Mouse (Mus musculus): ENCODE data around the gene Xpo6. TPM values are rescaled to one million over a fixed set of nuclear protein-coding genes. Genes with fewer than 3 reads are reported as not detected.

Gene Xpo6
- total and polyA plus RNA-seq, 2 experiments = 15.0 to 79.2 TPM

DNA sequence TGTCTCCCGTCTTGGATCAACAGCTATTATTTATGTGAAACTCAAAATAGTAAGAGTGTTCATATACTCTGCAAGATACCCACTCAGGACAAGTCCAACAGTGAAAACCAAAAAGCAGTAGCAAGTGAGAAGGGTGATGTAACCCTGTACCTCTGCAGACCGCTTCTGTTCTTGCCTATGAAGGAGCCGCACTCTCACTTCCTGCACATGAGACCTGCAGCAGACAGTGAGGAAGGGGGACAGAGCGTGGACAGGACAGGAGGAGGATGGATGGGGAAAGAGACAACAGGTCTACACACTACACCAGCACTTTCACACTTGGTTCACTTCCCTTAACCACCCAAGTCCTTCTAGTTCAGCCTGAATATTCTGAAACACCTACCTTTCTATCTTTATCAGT, 48.0 kb downstream of the Xpo6 start:
- Histone ChIP-seq H3K79me2 (ENCODE audit: control insufficient read depth, insufficient read depth, low read length) (no peaks in the 10 kb centered on the region), H3K4me1 (ENCODE audit: control insufficient read depth, insufficient read depth, low read length) (0 out of 2 replicates have a peak, but pooled peaks cover 2% of the 10 kb centered on the region), H3K4me3 (ENCODE audit: insufficient read depth, low read depth, low read length) (no peak overlapping the region), H3K9ac (ENCODE audit: low read depth, low read length) (no peak overlapping the region), H3K36me3 (ENCODE audit: control insufficient read depth, insufficient read depth, low read length) (peaks cover 30% of the 10 kb centered on the region), H3K27ac (replicated peaks; ENCODE audit: insufficient read depth, low read depth, low read length) (no peak overlapping the region), H3K27me3 (ENCODE audit: control insufficient read depth, insufficient read depth, low read length) (no peaks in the 10 kb centered on the region)
- no peak for TF ChIP-seq CTCF (IDR thresholded peaks at IDR 0.05; ENCODE audit: low read depth, low read length)
- DNase-seq (ENCODE audit: extremely low read depth, low read depth, low spot score) = no peak
- 95% methylated on average over 4 of the region's 4 CpGs for WGBS

- Histone ChIP-seq H3K4me1 (ENCODE audit: control insufficient read depth, insufficient read depth, low read length) (no peaks in the 10 kb centered on the region), H3K9ac (ENCODE audit: low read depth, low read length) (no peak overlapping the region), H3K4me3 (ENCODE audit: insufficient read depth, low read depth, low read length) (no peak overlapping the region), H3K36me3 (ENCODE audit: control insufficient read depth, insufficient read depth, low read length) (peaks cover 59% of the 10 kb centered on the region), H3K27ac (replicated peaks; ENCODE audit: insufficient read depth, low read depth, low read length) (no peak overlapping the region), H3K27me3 (ENCODE audit: control insufficient read depth, insufficient read depth, low read length) (no peaks in the 10 kb centered on the region), H3K79me2 (ENCODE audit: control insufficient read depth, insufficient read depth, low read length) (no peaks in the 10 kb centered on the region)
- no peak for DNase-seq (ENCODE audit: extremely low read depth, low read depth, low spot score)
- WGBS = 75% methylated on average over 1 of the region's 1 CpGs
- no peak for TF ChIP-seq POLR2A (IDR thresholded peaks at IDR 0.05; ENCODE audit: extremely low read depth, insufficient read depth, low read length)
- TF ChIP-seq CTCF (IDR thresholded peaks at IDR 0.05; ENCODE audit: low read depth, low read length) = no peak
These were observed 54.1 kb downstream of the Xpo6 start for GRCm38 (mm10) chr7:126146156-126146555.

DNA sequence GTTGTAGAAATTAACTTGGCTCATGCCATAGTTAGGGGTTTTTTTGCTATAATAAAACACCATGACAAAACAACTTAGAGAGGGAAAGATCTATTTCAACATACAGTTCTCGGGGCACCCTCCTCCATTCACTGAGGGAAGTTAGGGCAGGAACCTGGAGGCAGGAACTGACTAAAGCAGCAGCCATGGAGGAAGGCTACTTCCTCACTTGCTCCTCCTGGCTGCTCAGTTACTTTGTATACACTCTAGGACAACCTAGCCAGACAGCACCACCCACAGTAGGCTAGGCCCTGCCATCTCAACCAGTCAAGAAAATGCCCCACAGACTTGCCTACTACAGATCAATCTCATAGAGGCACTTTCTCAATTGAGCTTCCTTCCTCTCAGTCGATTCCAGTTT, 55.9 kb downstream of the Xpo6 start:
- Histone ChIP-seq H3K9ac (ENCODE audit: low read depth, low read length) (no peak overlapping the region), H3K79me2 (ENCODE audit: control insufficient read depth, insufficient read depth, low read length) (no peaks in the 10 kb centered on the region), H3K4me1 (ENCODE audit: control insufficient read depth, insufficient read depth, low read length) (no peaks in the 10 kb centered on the region), H3K4me3 (ENCODE audit: insufficient read depth, low read depth, low read length) (no peak overlapping the region), H3K27ac (replicated peaks; ENCODE audit: insufficient read depth, low read depth, low read length) (no peak overlapping the region), H3K27me3 (ENCODE audit: control insufficient read depth, insufficient read depth, low read length) (no peaks in the 10 kb centered on the region), H3K36me3 (ENCODE audit: control insufficient read depth, insufficient read depth, low read length) (peaks cover 56% of the 10 kb centered on the region)
- DNase-seq (ENCODE audit: extremely low read depth, low read depth, low spot score) = peak; percentile 18
- TF ChIP-seq CTCF (IDR thresholded peaks at IDR 0.05; ENCODE audit: low read depth, low read length) (no peak), POLR2A (IDR thresholded peaks at IDR 0.05; ENCODE audit: extremely low read depth, insufficient read depth, low read length) (no peak)
- WGBS = 84% methylated on average over 2 of the region's 2 CpGs

DNA sequence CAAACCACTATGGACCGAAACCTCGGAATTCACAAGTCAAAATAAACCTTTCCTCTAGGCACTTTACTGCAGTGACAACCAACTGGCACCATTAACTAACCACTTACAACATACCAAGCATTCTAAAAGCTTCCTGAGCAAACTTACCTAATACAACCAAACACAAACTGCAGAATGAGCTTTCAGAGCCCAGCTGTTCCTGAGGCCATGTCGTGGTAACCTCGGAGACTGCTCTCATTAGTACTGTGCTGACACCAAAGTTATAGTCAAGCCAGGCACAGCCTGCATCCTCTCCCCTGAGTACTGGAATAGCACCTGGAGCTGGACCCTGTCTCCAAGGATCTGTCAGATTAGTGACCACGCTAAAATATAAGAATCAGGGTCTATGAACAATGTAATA, 62.5 kb downstream of the Xpo6 start:
- Histone ChIP-seq H3K27ac (replicated peaks; ENCODE audit: insufficient read depth, low read depth, low read length) (no peak overlapping the region), H3K4me1 (ENCODE audit: control insufficient read depth, insufficient read depth, low read length) (no peaks in the 10 kb centered on the region), H3K27me3 (ENCODE audit: control insufficient read depth, insufficient read depth, low read length) (no peaks in the 10 kb centered on the region), H3K4me3 (ENCODE audit: insufficient read depth, low read depth, low read length) (no peak overlapping the region), H3K9ac (ENCODE audit: low read depth, low read length) (no peak overlapping the region), H3K79me2 (ENCODE audit: control insufficient read depth, insufficient read depth, low read length) (no peaks in the 10 kb centered on the region), H3K36me3 (ENCODE audit: control insufficient read depth, insufficient read depth, low read length) (peaks cover 42% of the 10 kb centered on the region)
- TF ChIP-seq CTCF (IDR thresholded peaks at IDR 0.05; ENCODE audit: low read depth, low read length) (no peak), POLR2A (IDR thresholded peaks at IDR 0.05; ENCODE audit: extremely low read depth, insufficient read depth, low read length) (no peak)
- 92% methylated on average over 5 of the region's 5 CpGs for WGBS
- DNase-seq (ENCODE audit: extremely low read depth, low read depth, low spot score) = no peak

DNA sequence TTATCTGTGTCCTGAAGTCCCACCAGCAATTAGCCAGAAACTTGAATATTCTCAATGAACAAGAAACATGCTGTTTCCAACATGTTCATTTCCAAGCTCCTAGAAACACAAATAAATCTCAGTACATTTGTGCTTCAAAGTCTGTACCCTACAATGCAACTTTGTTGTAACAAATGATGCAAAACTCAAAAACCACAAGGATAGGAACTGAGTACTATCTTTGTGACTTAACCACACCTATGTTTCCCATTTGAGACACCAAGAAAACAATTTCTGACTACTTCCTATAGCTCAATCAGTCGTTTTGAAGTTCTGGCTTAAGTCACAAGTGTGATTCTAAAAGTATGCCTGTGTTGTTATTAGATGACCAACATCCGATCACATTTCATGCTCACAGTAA, 64.9 kb downstream of the Xpo6 start:
- Histone ChIP-seq H3K9ac (ENCODE audit: low read depth, low read length) (no peak overlapping the region), H3K4me3 (ENCODE audit: insufficient read depth, low read depth, low read length) (no peak overlapping the region), H3K27me3 (ENCODE audit: control insufficient read depth, insufficient read depth, low read length) (no peaks in the 10 kb centered on the region), H3K4me1 (ENCODE audit: control insufficient read depth, insufficient read depth, low read length) (no peaks in the 10 kb centered on the region), H3K27ac (replicated peaks; ENCODE audit: insufficient read depth, low read depth, low read length) (no peak overlapping the region), H3K79me2 (ENCODE audit: control insufficient read depth, insufficient read depth, low read length) (no peaks in the 10 kb centered on the region), H3K36me3 (ENCODE audit: control insufficient read depth, insufficient read depth, low read length) (peaks cover 33% of the 10 kb centered on the region)
- 91% methylated on average over 2 of the region's 2 CpGs for WGBS
- TF ChIP-seq CTCF (IDR thresholded peaks at IDR 0.05; ENCODE audit: low read depth, low read length) = no peak
- no peak for TF ChIP-seq POLR2A (IDR thresholded peaks at IDR 0.05; ENCODE audit: extremely low read depth, insufficient read depth, low read length)
- no peak for DNase-seq (ENCODE audit: extremely low read depth, low read depth, low spot score)

DNA sequence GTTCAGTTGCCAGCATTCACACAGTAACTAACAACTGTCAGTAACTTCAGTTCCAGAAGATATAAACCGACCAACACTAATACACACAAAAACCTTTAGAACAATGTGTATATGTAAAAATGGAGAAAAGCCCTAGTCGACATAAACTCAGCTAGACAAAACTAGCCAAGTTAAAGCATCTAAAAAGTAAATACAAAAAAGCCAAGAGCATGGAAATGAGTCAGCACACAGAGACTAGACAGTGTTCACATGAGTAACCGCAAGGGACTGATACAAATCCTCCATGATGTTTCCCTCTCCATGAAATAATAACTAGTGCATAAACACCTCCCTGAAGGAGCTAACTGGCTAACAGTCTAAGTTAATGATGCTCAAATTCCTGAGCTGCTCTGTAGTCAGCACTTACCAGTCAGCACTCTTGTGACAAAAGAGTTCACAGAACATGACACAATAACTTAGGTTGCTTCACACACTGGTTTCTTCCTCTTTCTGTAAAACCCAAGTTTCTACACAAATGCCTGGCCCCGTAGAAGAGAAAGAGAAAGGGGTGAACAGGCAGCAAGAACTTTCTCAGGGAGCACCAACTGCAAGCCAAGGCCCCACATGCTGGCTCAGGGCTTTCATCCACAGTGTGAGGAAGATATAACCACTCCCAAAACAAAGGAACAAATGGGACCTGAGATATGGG, 65.5 kb downstream of the Xpo6 start:
- no peak for TF ChIP-seq CTCF (IDR thresholded peaks at IDR 0.05; ENCODE audit: low read depth, low read length)
- no peak for TF ChIP-seq POLR2A (IDR thresholded peaks at IDR 0.05; ENCODE audit: extremely low read depth, insufficient read depth, low read length)
- WGBS = 88% methylated on average over 4 of the region's 4 CpGs
- Histone ChIP-seq H3K27me3 (ENCODE audit: control insufficient read depth, insufficient read depth, low read length) (no peaks in the 10 kb centered on the region), H3K79me2 (ENCODE audit: control insufficient read depth, insufficient read depth, low read length) (no peaks in the 10 kb centered on the region), H3K27ac (replicated peaks; ENCODE audit: insufficient read depth, low read depth, low read length) (no peak overlapping the region), H3K9ac (ENCODE audit: low read depth, low read length) (no peak overlapping the region), H3K36me3 (ENCODE audit: control insufficient read depth, insufficient read depth, low read length) (peaks cover 32% of the 10 kb centered on the region), H3K4me1 (ENCODE audit: control insufficient read depth, insufficient read depth, low read length) (no peaks in the 10 kb centered on the region), H3K4me3 (ENCODE audit: insufficient read depth, low read depth, low read length) (no peak overlapping the region)
- DNase-seq (ENCODE audit: extremely low read depth, low read depth, low spot score) = peak; percentile 54
